Mouse (Mus musculus) heart, postnatal 0 days (tissue): ENCODE results near the gene Fgf23.

Source experiments
- CTCF ChIP-seq: IDR thresholded peaks from 2 replicates; pipeline ENCODE4 v1.5.1; 2016; ENCODE audit warnings: antibody characterized with exemption, control low read depth, low read depth
- EP300 ChIP-seq: IDR thresholded peaks from 2 replicates; pipeline ENCODE4 v1.6.1; 2016; ENCODE audit warnings: antibody characterized with exemption, low read depth

DNA sequence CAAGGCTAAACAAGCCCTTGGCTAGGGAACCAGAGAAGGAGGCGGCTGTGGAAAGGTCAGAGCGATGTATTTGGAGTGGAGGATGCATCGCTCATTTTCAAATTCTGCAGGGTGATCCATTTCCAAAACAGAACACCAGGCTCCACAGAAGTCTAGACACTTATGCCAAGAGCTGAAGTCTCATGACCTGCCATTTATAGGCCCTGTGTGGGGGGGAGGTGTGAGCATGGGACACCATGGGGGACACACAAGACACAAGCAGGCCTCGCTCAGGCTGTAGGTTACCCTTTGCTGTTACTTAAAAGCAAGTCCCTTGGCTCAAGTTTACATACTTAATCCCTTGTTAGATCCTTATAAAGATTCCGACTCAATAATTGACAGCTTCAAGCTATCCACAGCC lies 33.5 kb downstream of the Fgf23 start:
- no peak for TF ChIP-seq CTCF
- 0 out of 2 replicates have a peak, but pooled peaks have one; percentile 34 for TF ChIP-seq EP300
